Mouse (Mus musculus): ENCODE data around the gene 1700011L22Rik.

DNA sequence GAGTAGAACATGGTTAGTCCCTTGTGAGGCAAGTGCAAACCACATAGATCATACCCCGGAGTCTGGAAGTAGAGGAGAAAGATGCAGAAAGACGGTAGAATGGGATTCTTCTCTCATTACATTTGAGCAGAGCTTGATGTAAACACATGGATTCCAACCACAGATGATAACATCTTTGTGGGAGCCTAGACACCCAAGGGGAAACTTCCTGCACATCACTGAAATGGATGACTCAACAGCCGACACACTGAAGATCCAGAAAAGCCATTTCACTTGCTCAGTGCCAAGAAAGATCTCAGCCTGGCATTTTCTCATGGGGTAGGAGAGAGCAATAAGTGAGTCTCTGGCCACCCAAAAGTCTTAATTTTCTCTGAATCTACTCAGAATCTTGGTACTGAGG is 20.5 kb downstream of the 1700011L22Rik start:
- no peak for TF ChIP-seq CTCF (IDR thresholded peaks at IDR 0.05; ENCODE audit: borderline replicate concordance, control insufficient read depth, extremely low read depth, insufficient read depth, low read length, poor library complexity)
- no peak for TF ChIP-seq POLR2A (IDR thresholded peaks at IDR 0.05; ENCODE audit: control insufficient read depth, extremely low read depth, insufficient read depth, low read length, poor library complexity)

All from thymus, adult 2 months (tissue).